In the genomic region with DNA sequence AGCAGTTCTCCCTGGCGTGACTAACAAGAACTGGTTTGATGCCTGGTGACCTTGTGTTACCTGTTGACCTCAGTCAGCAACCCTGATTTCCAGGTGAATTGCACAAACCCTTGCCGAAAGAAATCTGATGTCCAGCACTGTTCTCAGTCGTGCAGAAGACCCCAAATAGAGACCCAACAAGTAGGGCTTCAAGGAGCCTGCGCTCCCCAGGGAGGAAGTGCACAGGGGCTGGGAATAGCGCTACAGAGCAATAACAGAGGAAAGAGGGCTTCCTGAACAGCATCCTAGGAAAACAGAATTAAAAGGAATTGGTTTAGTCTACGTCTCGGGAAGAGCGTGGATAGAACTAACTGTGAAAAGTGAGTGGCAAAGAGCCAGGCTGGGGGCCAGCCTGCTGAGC, we compare ENCODE assay signal across 14 mouse cellular contexts.
"Had no signal": no experiment of that assay in that cellular context is flagged by ENCODE, and none has a peak within 500 bp of the region (broad histone marks: within the 10 kb centered on the region; RNA-seq: fewer than 3 reads in every experiment).

No protein-coding gene starts in this region.

- H3K36me3 ChIP-seq: midbrain, embryonic 13.5 days; neural tube, embryonic 15.5 days had no signal

- ATAC-seq: midbrain, embryonic 13.5 days had no signal

- H3K4me3 ChIP-seq: layer of hippocampus, adult 2 months; limb, embryonic 13.5 days; midbrain, embryonic 13.5 days; myocyte; neural tube, embryonic 15.5 days had no signal

- H3K9me3 ChIP-seq: limb, embryonic 13.5 days; midbrain, embryonic 13.5 days; neural tube, embryonic 15.5 days had no signal

- H3K4me2 ChIP-seq: limb, embryonic 13.5 days; midbrain, embryonic 13.5 days; neural tube, embryonic 15.5 days had no signal

- DNase-seq: kidney, postnatal 10 days; kidney, postnatal 4 days; left cerebral cortex, postnatal 4 days; lung, adult 2 months; lung, postnatal 14 days; right cerebral cortex, adult 18-20 months; right cerebral cortex, postnatal 25 days; thymus, postnatal 4 days had no signal

- H3K9ac ChIP-seq: limb, embryonic 13.5 days; liver, embryonic 14.5 days; midbrain, embryonic 13.5 days; neural tube, embryonic 15.5 days had no signal

- H3K27ac ChIP-seq: layer of hippocampus, adult 2 months; limb, embryonic 13.5 days; liver, embryonic 14.5 days; midbrain, embryonic 13.5 days; neural tube, embryonic 15.5 days had no signal

- H3K27me3 ChIP-seq: limb, embryonic 13.5 days; midbrain, embryonic 13.5 days; neural tube, embryonic 15.5 days had no signal
